Comparison of ENCODE assay signal across 27 mouse cellular contexts in genomic region chr19:40232560-40232959, GRCm38 (mm10). TPM values are rescaled to one million over a fixed set of nuclear protein-coding genes. Genes with fewer than 3 reads are reported as not detected.
DNase-seq lines count a peak whose midpoint lies in the region; ATAC-seq and TF ChIP-seq lines count a peak whose summit lies in the region.
"Had no signal": no experiment of that assay in that cellular context is flagged by ENCODE, and none has a peak within 500 bp of the region (broad histone marks: within the 10 kb centered on the region; RNA-seq: fewer than 3 reads in every experiment).

No protein-coding gene starts in this region.

- H3K36me3 ChIP-seq in liver, adult 2 months (ENCODE audit: control insufficient read depth, insufficient read depth, low read length), result 0 out of 2 replicates have a peak, but pooled peaks cover 2% of the 10 kb centered on the region
- H3K36me3 ChIP-seq in liver, embryonic 12.5 days, result peaks cover 32% of the 10 kb centered on the region
- H3K36me3 ChIP-seq in intestine, embryonic 15.5 days, result no peaks in the 10 kb centered on the region
- H3K36me3 ChIP-seq in liver, embryonic 16.5 days (ENCODE audit: control insufficient read depth, insufficient read depth), result peaks cover 4% of the 10 kb centered on the region
- H3K36me3 ChIP-seq in stomach, embryonic 15.5 days, result no peaks in the 10 kb centered on the region
- H3K36me3 ChIP-seq: forebrain, embryonic 12.5 days; hindbrain, embryonic 13.5 days had no signal

- H3K9me3 ChIP-seq in liver, embryonic 12.5 days (replicated peaks), result no peaks in the 10 kb centered on the region
- H3K9me3 ChIP-seq in intestine, embryonic 15.5 days, result no peaks in the 10 kb centered on the region
- no peaks in the 10 kb centered on the region for H3K9me3 ChIP-seq in liver, embryonic 16.5 days (replicated peaks; ENCODE audit: control insufficient read depth, low read length)
- H3K9me3 ChIP-seq in stomach, embryonic 15.5 days, result no peaks in the 10 kb centered on the region
- H3K9me3 ChIP-seq: embryonic facial prominence, embryonic 15.5 days; forebrain, embryonic 12.5 days; heart, embryonic 10.5 days; hindbrain, embryonic 13.5 days had no signal

- no peaks in the 10 kb centered on the region for H3K27me3 ChIP-seq in liver, adult 2 months (ENCODE audit: control insufficient read depth, insufficient read depth, low read length)
- H3K27me3 ChIP-seq in liver, embryonic 12.5 days (replicated peaks), result no peaks in the 10 kb centered on the region
- H3K27me3 ChIP-seq in intestine, embryonic 15.5 days (replicated peaks), result no peaks in the 10 kb centered on the region
- no peaks in the 10 kb centered on the region for H3K27me3 ChIP-seq in liver, embryonic 16.5 days (ENCODE audit: control insufficient read depth, insufficient read depth, low read depth, low read length)
- no peaks in the 10 kb centered on the region for H3K27me3 ChIP-seq in stomach, embryonic 15.5 days (replicated peaks)
- H3K27me3 ChIP-seq: CH12.LX; embryonic facial prominence, embryonic 15.5 days; forebrain, embryonic 12.5 days; hindbrain, embryonic 13.5 days; Patski had no signal

- no peak overlapping the region for H3K4me2 ChIP-seq in liver, embryonic 12.5 days
- no peak overlapping the region for H3K4me2 ChIP-seq in intestine, embryonic 15.5 days (replicated peaks)
- H3K4me2 ChIP-seq in liver, embryonic 16.5 days (ENCODE audit: low read depth, low read length), result no peak overlapping the region
- no peak overlapping the region for H3K4me2 ChIP-seq in stomach, embryonic 15.5 days
- H3K4me2 ChIP-seq: embryonic facial prominence, embryonic 15.5 days; forebrain, embryonic 12.5 days; hindbrain, embryonic 13.5 days had no signal

- peaks cover 10% of the 10 kb centered on the region for H3K4me1 ChIP-seq in liver, adult 2 months (ENCODE audit: control insufficient read depth, insufficient read depth, low read length)
- H3K4me1 ChIP-seq in liver, embryonic 12.5 days, result no peaks in the 10 kb centered on the region
- H3K4me1 ChIP-seq in intestine, embryonic 15.5 days (replicated peaks), result no peaks in the 10 kb centered on the region
- H3K4me1 ChIP-seq in liver, embryonic 16.5 days (ENCODE audit: control insufficient read depth, low read depth, low read length), result no peaks in the 10 kb centered on the region
- H3K4me1 ChIP-seq in stomach, embryonic 15.5 days, result no peaks in the 10 kb centered on the region
- H3K4me1 ChIP-seq: forebrain, embryonic 12.5 days; heart, embryonic 10.5 days; hindbrain, embryonic 13.5 days had no signal

- H3K9ac ChIP-seq in liver, adult 2 months (ENCODE audit: low read depth, low read length), result no peak overlapping the region
- H3K9ac ChIP-seq in liver, embryonic 12.5 days, result no peak overlapping the region
- H3K9ac ChIP-seq in intestine, embryonic 15.5 days, result no peak overlapping the region
- no peak overlapping the region for H3K9ac ChIP-seq in liver, embryonic 16.5 days (ENCODE audit: low read depth, low read length)
- no peak overlapping the region for H3K9ac ChIP-seq in stomach, embryonic 15.5 days
- H3K9ac ChIP-seq: embryonic facial prominence, embryonic 15.5 days; forebrain, embryonic 12.5 days; hindbrain, embryonic 13.5 days had no signal

- peak overlapping the region; percentile 2; the same call in 1 of the 2 replicates for H3K27ac ChIP-seq in liver, adult 2 months (replicated peaks; ENCODE audit: insufficient read depth, low read depth, low read length)
- no peak overlapping the region for H3K27ac ChIP-seq in liver, embryonic 12.5 days
- H3K27ac ChIP-seq in intestine, embryonic 15.5 days, result no peak overlapping the region
- H3K27ac ChIP-seq in liver, embryonic 16.5 days (ENCODE audit: low read length), result no peak overlapping the region
- H3K27ac ChIP-seq in stomach, embryonic 15.5 days, result no peak overlapping the region
- H3K27ac ChIP-seq: embryonic facial prominence, embryonic 15.5 days; forebrain, embryonic 12.5 days; heart, embryonic 10.5 days; hindbrain, embryonic 13.5 days; hindbrain, postnatal 0 days had no signal

- no peak for ATAC-seq in liver, embryonic 12.5 days
- ATAC-seq in intestine, embryonic 15.5 days, result peak; percentile 78; the same call in 1 of the 2 replicates
- ATAC-seq in liver, embryonic 16.5 days (ENCODE audit: low read depth), result 0 out of 2 replicates have a peak, but pooled peaks have one; percentile 27
- ATAC-seq in stomach, embryonic 15.5 days (ENCODE audit: insufficient read depth, low FRiP score, low read depth), result 0 out of 2 replicates have a peak, but pooled peaks have one; percentile 72
- ATAC-seq: activated CD4-positive, CD25-positive, alpha-beta regulatory T cell, adult 4 months; forebrain, embryonic 16.5 days; hindbrain, postnatal 0 days had no signal

- H3K4me3 ChIP-seq in liver, adult 2 months (ENCODE audit: insufficient read depth, low read depth, low read length), result no peak overlapping the region
- H3K4me3 ChIP-seq in liver, embryonic 12.5 days, result no peak overlapping the region
- H3K4me3 ChIP-seq in intestine, embryonic 15.5 days (replicated peaks), result no peak overlapping the region
- H3K4me3 ChIP-seq in liver, embryonic 16.5 days (ENCODE audit: low read depth, low read length), result no peak overlapping the region
- no peak overlapping the region for H3K4me3 ChIP-seq in stomach, embryonic 15.5 days (replicated peaks)
- H3K4me3 ChIP-seq: embryonic facial prominence, embryonic 15.5 days; forebrain, embryonic 12.5 days; heart, embryonic 10.5 days; hindbrain, embryonic 13.5 days had no signal

- 79% methylated on average over 2 of the region's 2 CpGs for WGBS in liver, adult 2 months
- WGBS in liver, embryonic 12.5 days (ENCODE audit: insufficient replicate concordance), result 81% methylated on average over 2 of the region's 2 CpGs
- 92% methylated on average over 2 of the region's 2 CpGs for WGBS in intestine, embryonic 15.5 days
- 71% methylated on average over 2 of the region's 2 CpGs for WGBS in liver, embryonic 16.5 days (ENCODE audit: insufficient replicate concordance)
- WGBS in stomach, embryonic 15.5 days, result 78% methylated on average over 2 of the region's 2 CpGs

- no peak for TF ChIP-seq CTCF in liver, adult 2 months (IDR thresholded peaks at IDR 0.05; ENCODE audit: low read depth, low read length)

- no peaks in the 10 kb centered on the region for H3K79me2 ChIP-seq in liver, adult 2 months (ENCODE audit: control insufficient read depth, insufficient read depth, low read length)

- no peak for TF ChIP-seq POLR2A in liver, adult 2 months (IDR thresholded peaks at IDR 0.05; ENCODE audit: extremely low read depth, insufficient read depth, low read length)

- peak; percentile 43 for DNase-seq in liver, adult 2 months (ENCODE audit: extremely low read depth, low read depth, low spot score)
- no peak for DNase-seq in kidney, postnatal 4 days
- DNase-seq in frontal cortex, adult 2 months (ENCODE audit: extremely low spot score in 1 of 2, low spot score in 1 of 2), result no peak
- no peak for DNase-seq in testis, postnatal 14 days (ENCODE audit: low spot score)
- DNase-seq: adrenal gland, postnatal 14 days; cerebellum, adult 18-20 months; cerebellum, adult 9-11 months; cerebellum, postnatal 36 days; gastrocnemius, postnatal 36 days; heart, adult 18-20 months; heart, postnatal 10 days had no signal

RNA-seq across cellular contexts. Expression of gene Pdlim1, which starts 39.1 kb away (rescaled TPM):
- 23.0 and 23.6 TPM in 2 replicates for total RNA-seq in liver, adult 2 months (2014; rRNA removed)
- 44.6 and 50.7 TPM in 2 replicates for polyA plus RNA-seq in liver, adult 2 months (2012; rRNA removed)
- polyA plus RNA-seq in liver, embryonic 12.5 days (2016; fragmentation: Nextera tagmentation; extraction: Ambion mirVana), result 78.3 and 82.3 TPM in 2 replicates
- 195 and 211 TPM in 2 replicates for polyA plus RNA-seq in intestine, embryonic 15.5 days (2015; fragmentation: Nextera tagmentation; extraction: Ambion mirVana)
- polyA plus RNA-seq in liver, embryonic 16.5 days (2015; fragmentation: Nextera tagmentation; extraction: Ambion mirVana), result 70.4 and 73.8 TPM in 2 replicates
- 192 and 198 TPM in 2 replicates for polyA plus RNA-seq in stomach, embryonic 15.5 days (2015; fragmentation: Nextera tagmentation; extraction: Ambion mirVana)
- polyA plus RNA-seq in frontal cortex, adult 2 months (2012; rRNA removed), result 11.1 and 11.3 TPM in 2 replicates

RNA-seq across cellular contexts. Expression of gene Cyp2c70, which starts 45.4 kb away (rescaled TPM):
- total RNA-seq in liver, adult 2 months (2014; rRNA removed), result 611 and 1,231 TPM in 2 replicates
- 211 and 219 TPM in 2 replicates for polyA plus RNA-seq in liver, adult 2 months (2012; rRNA removed)
- 5.9 and 6.4 TPM in 2 replicates for polyA plus RNA-seq in liver, embryonic 12.5 days (2016; fragmentation: Nextera tagmentation; extraction: Ambion mirVana)
- polyA plus RNA-seq in intestine, embryonic 15.5 days (2015; fragmentation: Nextera tagmentation; extraction: Ambion mirVana), result 3.4 and 4.0 TPM in 2 replicates
- 37.5 and 43.0 TPM in 2 replicates for polyA plus RNA-seq in liver, embryonic 16.5 days (2015; fragmentation: Nextera tagmentation; extraction: Ambion mirVana)
- polyA plus RNA-seq in stomach, embryonic 15.5 days (2015; fragmentation: Nextera tagmentation; extraction: Ambion mirVana), result 2.2 and 2.9 TPM in 2 replicates
- not detected in 2 replicates for polyA plus RNA-seq in frontal cortex, adult 2 months (2012; rRNA removed)
- total RNA-seq: CH12.LX; gastrocnemius, postnatal 36 days; hematopoietic stem cell, adult 5-6 weeks; hindbrain, postnatal 0 days had no signal
- polyA plus RNA-seq: activated CD4-positive, CD25-positive, alpha-beta regulatory T cell, adult 4 months; embryonic facial prominence, embryonic 11.5 days; embryonic facial prominence, embryonic 15.5 days; forebrain, embryonic 12.5 days; forebrain, embryonic 16.5 days; heart, embryonic 14.5 days; hindbrain, embryonic 13.5 days; hindbrain, postnatal 0 days; Patski had no signal
